Mouse (Mus musculus) CH12.LX (cell line): ENCODE results near the gene Krtap4-9. TPM values are rescaled to one million over a fixed set of nuclear protein-coding genes. Genes with fewer than 3 reads are reported as not detected.
"Not testable (repeated sequence)": the region's sequence is repeated elsewhere in the genome, so short reads cannot be mapped to it uniquely, and the experiment has no call there.

Source experiments
- DNase-seq: peaks from one replicate; pipeline ENCODE4 v3.0.0-alpha.2; 2013; ENCODE audit errors: extremely low read depth
- H3K27ac ChIP-seq: 2 replicates; pipeline ENCODE4 v1.5.1; 2012; ENCODE audit warnings: low read depth, mild to moderate bottlenecking, control low read depth, moderate library complexity; ENCODE audit not compliant: insufficient read depth
- H3K27me3 ChIP-seq: replicated peaks from 2 replicates; pipeline ENCODE3; 2012; ENCODE audit warnings: inconsistent platforms
- H3K36me3 ChIP-seq, 2 experiments: replicated peaks in 1 of 2; 2 replicates each; pipeline versions ENCODE3 to v1.6.1; 2012; ENCODE audit warnings: inconsistent platforms in 1 of 2, low read length in 1 of 2, mild to moderate bottlenecking in 1 of 2, mixed read lengths in 1 of 2, moderate library complexity in 1 of 2; ENCODE audit not compliant: control insufficient read depth in 1 of 2, insufficient read depth in 1 of 2
- H3K4me1 ChIP-seq, 2 experiments: 2 replicates each; pipeline ENCODE4 v1.6.1; 2012; ENCODE audit warnings: inconsistent platforms in 1 of 2, moderate library complexity in 1 of 2; ENCODE audit not compliant: insufficient read depth in 2 of 2, control insufficient read depth in 1 of 2
- H3K4me2 ChIP-seq: 2 replicates; pipeline ENCODE4 v1.6.1; 2012; ENCODE audit warnings: low read depth, mild to moderate bottlenecking, control low read depth; ENCODE audit not compliant: poor library complexity, insufficient read depth, severe bottlenecking
- H3K4me3 ChIP-seq, 3 experiments: fragments of 150-350 bp in 1 of 3; sonication (generic) in 1 of 3; replicated peaks in 1 of 3; 2 replicates each; pipeline versions ENCODE3 to v1.5.1; 2011 to 2012; ENCODE audit warnings: low read depth in 2 of 3, low read length in 2 of 3, mild to moderate bottlenecking in 2 of 3, moderate library complexity in 2 of 3, control low read depth in 1 of 3, improper control_type of control experiment in 1 of 3, inconsistent platforms in 1 of 3, mixed read lengths in 1 of 3; ENCODE audit not compliant: poor library complexity in 1 of 3
- H3K79me2 ChIP-seq: replicated peaks from 2 replicates; pipeline ENCODE4 v1.6.1; 2012; ENCODE audit warnings: mild to moderate bottlenecking, moderate library complexity; ENCODE audit not compliant: control insufficient read depth, poor library complexity, insufficient read depth, severe bottlenecking; ENCODE audit errors: extremely low read depth
- H3K9ac ChIP-seq: 2 replicates; pipeline ENCODE4 v1.6.1; 2012; ENCODE audit warnings: low read depth, mild to moderate bottlenecking, control low read depth, moderate library complexity; ENCODE audit not compliant: insufficient read depth
- H3K9me3 ChIP-seq: replicated peaks from 2 replicates; pipeline ENCODE3; 2012; ENCODE audit warnings: low read length, inconsistent platforms, mixed read lengths
- BHLHE40 ChIP-seq: IDR thresholded peaks from 2 replicates; pipeline ENCODE4 v1.6.1; 2011; ENCODE audit warnings: mild to moderate bottlenecking, low read depth, low read length, improper control_type of control experiment
- CHD1 ChIP-seq: IDR thresholded peaks from 2 replicates; pipeline ENCODE4 v1.6.1; 2012; ENCODE audit warnings: low read depth, low read length, improper control_type of control experiment, inconsistent platforms
- E2F4 ChIP-seq: IDR thresholded peaks from 2 replicates; pipeline ENCODE4 v1.6.1; 2011; ENCODE audit warnings: low read depth, low read length, improper control_type of control experiment; ENCODE audit not compliant: insufficient replicate concordance
- ETS1 ChIP-seq: conservative IDR thresholded peaks from 2 replicates; pipeline ENCODE4 v1.6.1; 2012; ENCODE audit warnings: low read depth, mild to moderate bottlenecking, inconsistent platforms, low read length, improper control_type of control experiment, moderate library complexity
- IRF4 ChIP-seq: IDR thresholded peaks from 2 replicates; pipeline ENCODE4 v1.6.1; 2014; ENCODE audit warnings: low read depth, mild to moderate bottlenecking, inconsistent platforms, low read length, improper control_type of control experiment
- JUN ChIP-seq: IDR thresholded peaks from 2 replicates; pipeline ENCODE4 v1.6.1; 2011; ENCODE audit warnings: low read depth, mild to moderate bottlenecking, low read length, improper control_type of control experiment, moderate library complexity; ENCODE audit not compliant: insufficient read depth
- KAT2A ChIP-seq: IDR thresholded peaks from 2 replicates; pipeline ENCODE4 v1.6.1; 2012; ENCODE audit warnings: low read length, improper control_type of control experiment, inconsistent platforms; ENCODE audit not compliant: insufficient replicate concordance
- MAFK ChIP-seq: IDR thresholded peaks from 2 replicates; pipeline ENCODE4 v1.6.1; 2011; ENCODE audit warnings: low read length, improper control_type of control experiment; ENCODE audit not compliant: insufficient replicate concordance
- MAZ ChIP-seq: IDR thresholded peaks from 2 replicates; pipeline ENCODE4 v1.6.1; 2012; ENCODE audit warnings: low read depth, mild to moderate bottlenecking, inconsistent platforms, low read length, improper control_type of control experiment, moderate library complexity
- MXI1 ChIP-seq: IDR thresholded peaks from 2 replicates; pipeline ENCODE4 v1.6.1; 2011; ENCODE audit warnings: mild to moderate bottlenecking, low read depth, low read length, improper control_type of control experiment
- PAX5 ChIP-seq: IDR thresholded peaks from 2 replicates; pipeline ENCODE4 v1.6.1; 2012; ENCODE audit warnings: low read length, inconsistent platforms, mixed read lengths
- POLR2A ChIP-seq: IDR thresholded peaks from 2 replicates; pipeline ENCODE4 v1.6.1; 2011; ENCODE audit warnings: low read depth, mild to moderate bottlenecking, improper control_type of control experiment, low read length
- POLR2AphosphoS2 ChIP-seq: IDR thresholded peaks from 2 replicates; pipeline ENCODE4 v1.6.1; 2011; ENCODE audit warnings: low read depth, low read length, improper control_type of control experiment
- RAD21 ChIP-seq: IDR thresholded peaks from 2 replicates; pipeline ENCODE4 v1.6.1; 2011; ENCODE audit warnings: low read depth, mild to moderate bottlenecking, low read length, improper control_type of control experiment, moderate library complexity
- TBP ChIP-seq: conservative IDR thresholded peaks from 2 replicates; pipeline ENCODE4 v1.6.1; 2011; ENCODE audit warnings: low read depth, low read length, improper control_type of control experiment
- TCF12 ChIP-seq: IDR thresholded peaks from 2 replicates; pipeline ENCODE4 v1.6.1; 2014; ENCODE audit warnings: low read depth, mild to moderate bottlenecking, inconsistent platforms, low read length, improper control_type of control experiment
- ZNF384 ChIP-seq: IDR thresholded peaks from 2 replicates; pipeline ENCODE4 v1.6.1; 2012; ENCODE audit warnings: low read depth, low read length, improper control_type of control experiment, inconsistent platforms
- dilution Hi-C: fragments of 300-500 bp; cut with MboI; formaldehyde crosslinking; loops from 2 replicates; pipeline ENCODE4 v1.14.3; 2020; ENCODE audit warnings: low sequenced_read_pairs; ENCODE audit not compliant: extremely low pct_unique_long_range_greater_than_20kb, extremely low pct_ligation_motif_present
- in situ Hi-C: fragments of 300-500 bp; cut with MboI; formaldehyde crosslinking; loops from 3 replicates; pipeline ENCODE4 v1.14.3; 2019; ENCODE audit warnings: low sequenced_read_pairs, low pct_ligation_motif_present, low pct_unique_long_range_greater_than_20kb, mixed read lengths
- polyA plus RNA-seq: library from polyadenylated mRNA; unstranded; fragments of >175 nt; gene quantifications from 2 replicates; pipeline ENCODE4 v1.2.1, GENCODE M21; 2012; ENCODE audit warnings: low read depth; ENCODE audit not compliant: insufficient read length
- total RNA-seq, 2 experiments: library from RNA; depleted of rRNA; stranded (reverse); fragments of 300-350 nt in 1 of 2; fragments of >200 nt in 1 of 2; gene quantifications; 2 replicates each; pipeline ENCODE4 v1.2.3; 2012 to 2014

Gene Krtap4-9
- total RNA-seq (2012; rRNA removed) (not detected in 2 replicates), total RNA-seq (2014; rRNA removed) (not detected in 2 replicates), polyA plus RNA-seq (not detected in 2 replicates)

DNA sequence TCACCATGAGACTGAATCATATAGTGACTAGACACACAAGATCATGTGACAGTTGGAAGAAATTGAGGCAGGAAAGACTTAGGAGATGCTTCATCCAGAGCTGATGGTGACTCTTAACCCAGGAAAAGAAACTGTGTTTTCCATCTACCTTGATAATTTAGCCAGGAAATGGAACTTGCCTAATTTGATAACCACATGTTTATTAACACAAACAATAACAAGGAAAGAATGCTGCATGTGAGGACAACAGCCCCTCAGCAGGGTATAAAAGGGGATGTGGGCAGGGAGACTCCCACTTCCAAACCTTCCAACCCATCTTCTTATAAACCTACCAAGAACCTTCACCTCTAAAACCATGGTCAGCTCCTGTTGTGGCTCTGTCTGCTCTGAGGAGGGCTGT is at the start of gene Krtap4-9:
Gene Krtap4-9 (plus strand): TSS at position 301 of the 400 bp plus-strand sequence.
- H3K79me2 ChIP-seq, H3K9me3 ChIP-seq, dilution Hi-C loops, H3K9ac ChIP-seq, H3K4me2 ChIP-seq, H3K4me1 ChIP-seq, in situ Hi-C loops, DNase-seq, H3K27ac ChIP-seq, H3K36me3 ChIP-seq, H3K4me3 ChIP-seq: not testable (repeated sequence)
- H3K27me3 ChIP-seq, result peaks cover 63% of the 10 kb centered on the region

GRCm38 (mm10) chr11:99743985-99744384 is 41.0 kb upstream of the Krtap4-9 start:
- H3K79me2 ChIP-seq, result no peaks in the 10 kb centered on the region
- H3K9ac ChIP-seq, result no peak overlapping the region
- DNase-seq, result no peak
- H3K27me3 ChIP-seq, result peaks cover 86% of the 10 kb centered on the region
- dilution Hi-C loops (no loop called here), in situ Hi-C loops (loop anchor here (25.0 kb wide), 1 partner anchor 543 kb away; no protein-coding TSS in a partner anchor)
- no peak overlapping the region for H3K27ac ChIP-seq
- H3K4me3 ChIP-seq, result no peak overlapping the region
- H3K9me3 ChIP-seq, result peaks cover 2% of the 10 kb centered on the region
- no peak overlapping the region for H3K4me2 ChIP-seq
- peaks cover 0 to 9% of the 10 kb centered on the region in 2 experiments; a peak in 2 of 4 replicates for H3K4me1 ChIP-seq
- TF ChIP-seq MXI1, result no peak
- TF ChIP-seq JUN, result no peak
- no peak for TF ChIP-seq TBP
- TF ChIP-seq RAD21, result no peak
- no peak for TF ChIP-seq BHLHE40
- TF ChIP-seq TCF12, result no peak
- TF ChIP-seq POLR2AphosphoS2, result no peak
- no peak for TF ChIP-seq E2F4
- TF ChIP-seq MAFK, result no peak
- TF ChIP-seq POLR2A, result no peak
- TF ChIP-seq ZNF384, result no peak
- TF ChIP-seq IRF4, result no peak
- no peak for TF ChIP-seq CHD1
- no peak for TF ChIP-seq MAZ
- no peak for TF ChIP-seq ETS1
- no peak for TF ChIP-seq KAT2A
- no peak for TF ChIP-seq PAX5
- no peaks in the 10 kb centered on the region for H3K36me3 ChIP-seq
